Mouse (Mus musculus) bone marrow macrophage, adult 2 months (primary cell): ENCODE results near the gene Ap4b1.
A peak's percentile ranks its signal among the peaks of the same experiment; 100 is the strongest.

ENCODE experiments used
- CTCF ChIP-seq: IDR thresholded peaks from 2 replicates; pipeline ENCODE4 v1.5.1; 2012; ENCODE audit warnings: low read depth, mild to moderate bottlenecking, low read length, moderate library complexity
- POLR2A ChIP-seq: IDR thresholded peaks from 2 replicates; pipeline ENCODE4 v1.6.1; 2012; ENCODE audit warnings: mild to moderate bottlenecking, low read depth, low read length, borderline replicate concordance

DNA sequence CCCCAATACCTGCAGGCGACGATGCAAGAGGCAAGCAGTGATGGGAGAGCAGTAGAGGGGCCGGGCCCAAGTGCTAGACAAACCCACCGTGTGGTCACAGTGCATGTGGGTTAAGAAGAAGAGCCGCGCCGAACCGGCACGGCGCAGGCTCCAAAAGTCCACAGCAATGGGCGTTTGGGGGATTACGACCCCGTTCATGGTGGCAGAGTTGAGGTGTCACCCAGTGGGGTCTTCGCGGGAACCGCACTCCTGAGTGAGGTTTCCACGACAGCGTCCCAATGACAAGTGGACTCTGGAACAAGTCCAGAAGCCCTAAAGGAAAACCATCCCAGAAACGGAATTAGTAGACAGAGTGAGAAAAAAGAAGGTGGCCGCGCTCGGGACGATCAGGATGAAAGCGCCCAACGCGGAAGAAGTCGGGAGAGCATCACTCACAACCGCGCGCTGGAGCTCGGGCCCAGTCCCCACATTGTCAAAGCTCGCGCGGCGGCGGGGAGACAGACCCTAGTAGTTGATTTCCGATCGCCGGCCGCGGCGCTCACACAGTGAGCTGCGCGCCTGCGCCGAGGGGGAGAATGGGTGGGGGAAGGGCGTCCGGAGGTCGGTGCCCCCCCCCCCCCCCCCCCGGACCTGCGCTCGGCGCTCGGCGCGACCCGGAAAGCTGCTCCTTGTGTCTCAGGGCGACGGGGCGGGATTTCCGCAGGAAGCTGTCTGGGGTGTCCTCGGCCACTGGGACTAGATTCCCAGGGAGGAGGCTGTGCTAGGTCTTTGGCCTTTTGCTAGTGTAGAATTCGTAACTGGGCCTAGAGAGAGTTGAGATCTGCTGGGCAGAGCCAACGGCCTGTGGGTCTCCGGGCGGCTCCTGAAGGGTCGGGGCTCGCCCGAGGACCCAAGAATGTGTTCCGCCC is at the start of gene Ap4b1, which contains the start of the genes Dclre1b and Gm43064:
- TF ChIP-seq CTCF: no peak
- TF ChIP-seq POLR2A: peak; percentile 66; the same call in 1 of the 2 replicates
